ENCODE assay signal across 9 mouse cellular contexts in genomic region chr7:144788631-144789030, GRCm38 (mm10). TPM values are rescaled to one million over a fixed set of nuclear protein-coding genes. Genes with fewer than 3 reads are reported as not detected.
DNase-seq lines count a peak whose midpoint lies in the region; ATAC-seq lines count a peak whose summit lies in the region.
"Had no signal": no experiment of that assay in that cellular context is flagged by ENCODE, and none has a peak within 500 bp of the region (broad histone marks: within the 10 kb centered on the region; RNA-seq: fewer than 3 reads in every experiment).

No protein-coding gene starts in this region.

- no peak for DNase-seq in hindbrain, embryonic 10.5 days (ENCODE audit: low spot score)
- DNase-seq in hindbrain, embryonic 11.5 days (ENCODE audit: low spot score): no peak
- DNase-seq in adrenal gland, postnatal 10 days: peak; percentile 48
- no peak for DNase-seq in embryonic facial prominence, embryonic 11.5 days (ENCODE audit: low spot score)
- no peak for DNase-seq in spleen, adult 18-20 months
- DNase-seq in left cerebral cortex, adult 8-10 months (ENCODE audit: low spot score in 2 of 2): no peak

- peak overlapping the region; percentile 5; the same call in 1 of the 2 replicates for H3K27ac ChIP-seq in hindbrain, embryonic 10.5 days
- H3K27ac ChIP-seq in hindbrain, embryonic 11.5 days (ENCODE audit: low read depth, low read length): no peak overlapping the region
- H3K27ac ChIP-seq in embryonic facial prominence, embryonic 11.5 days (replicated peaks; ENCODE audit: low read depth, low read length): no peak overlapping the region
- H3K27ac ChIP-seq in liver, embryonic 16.5 days (ENCODE audit: low read length): peak overlapping the region; percentile 95
- H3K27ac ChIP-seq: lung, embryonic 15.5 days had no signal

- no peak overlapping the region for H3K9ac ChIP-seq in hindbrain, embryonic 11.5 days (ENCODE audit: low read depth, low read length)
- no peak overlapping the region for H3K9ac ChIP-seq in embryonic facial prominence, embryonic 11.5 days (replicated peaks; ENCODE audit: low read length)
- H3K9ac ChIP-seq in liver, embryonic 16.5 days (ENCODE audit: low read depth, low read length): peak overlapping the region; percentile 13
- H3K9ac ChIP-seq: lung, embryonic 15.5 days had no signal

- H3K36me3 ChIP-seq in hindbrain, embryonic 10.5 days: no peaks in the 10 kb centered on the region
- H3K36me3 ChIP-seq in hindbrain, embryonic 11.5 days (ENCODE audit: control insufficient read depth, insufficient read depth, low read length): no peaks in the 10 kb centered on the region
- no peaks in the 10 kb centered on the region for H3K36me3 ChIP-seq in embryonic facial prominence, embryonic 11.5 days (replicated peaks; ENCODE audit: control insufficient read depth, insufficient read depth, low read depth, low read length)
- no peaks in the 10 kb centered on the region for H3K36me3 ChIP-seq in liver, embryonic 16.5 days (ENCODE audit: control insufficient read depth, insufficient read depth)
- H3K36me3 ChIP-seq: lung, embryonic 15.5 days had no signal

- peaks cover 29% of the 10 kb centered on the region for H3K27me3 ChIP-seq in hindbrain, embryonic 10.5 days (ENCODE audit: insufficient read depth, poor library complexity, severe bottlenecking)
- H3K27me3 ChIP-seq in hindbrain, embryonic 11.5 days (ENCODE audit: control insufficient read depth, insufficient read depth, low read length): no peaks in the 10 kb centered on the region; the same call in 1 of the 2 replicates
- H3K27me3 ChIP-seq in embryonic facial prominence, embryonic 11.5 days (ENCODE audit: control insufficient read depth, insufficient read depth, low read length): peaks cover 3% of the 10 kb centered on the region; the same call in 1 of the 2 replicates
- H3K27me3 ChIP-seq in liver, embryonic 16.5 days (ENCODE audit: control insufficient read depth, insufficient read depth, low read depth, low read length): no peaks in the 10 kb centered on the region
- H3K27me3 ChIP-seq: lung, embryonic 15.5 days had no signal

- H3K9me3 ChIP-seq in hindbrain, embryonic 10.5 days: no peaks in the 10 kb centered on the region
- no peaks in the 10 kb centered on the region for H3K9me3 ChIP-seq in hindbrain, embryonic 11.5 days (ENCODE audit: control insufficient read depth, low read length)
- no peaks in the 10 kb centered on the region for H3K9me3 ChIP-seq in embryonic facial prominence, embryonic 11.5 days (replicated peaks; ENCODE audit: control insufficient read depth, low read length)
- H3K9me3 ChIP-seq in liver, embryonic 16.5 days (replicated peaks; ENCODE audit: control insufficient read depth, low read length): no peaks in the 10 kb centered on the region
- H3K9me3 ChIP-seq: lung, embryonic 15.5 days had no signal

- H3K4me1 ChIP-seq in hindbrain, embryonic 10.5 days (replicated peaks): peaks cover 7% of the 10 kb centered on the region; the same call in 1 of the 2 replicates
- no peaks in the 10 kb centered on the region for H3K4me1 ChIP-seq in hindbrain, embryonic 11.5 days (replicated peaks; ENCODE audit: control insufficient read depth, insufficient read depth, low read length)
- H3K4me1 ChIP-seq in embryonic facial prominence, embryonic 11.5 days (ENCODE audit: control insufficient read depth, insufficient read depth, low read length): no peaks in the 10 kb centered on the region
- H3K4me1 ChIP-seq in liver, embryonic 16.5 days (ENCODE audit: control insufficient read depth, low read depth, low read length): peaks cover 63% of the 10 kb centered on the region

- H3K4me2 ChIP-seq in hindbrain, embryonic 11.5 days (replicated peaks; ENCODE audit: low read depth, low read length): no peak overlapping the region
- no peak overlapping the region for H3K4me2 ChIP-seq in embryonic facial prominence, embryonic 11.5 days (ENCODE audit: low read depth, low read length)
- peak overlapping the region; percentile 76 for H3K4me2 ChIP-seq in liver, embryonic 16.5 days (ENCODE audit: low read depth, low read length)
- H3K4me2 ChIP-seq: lung, embryonic 15.5 days had no signal

- ATAC-seq in hindbrain, embryonic 11.5 days (ENCODE audit: low FRiP score): no peak
- 0 out of 2 replicates have a peak, but pooled peaks have one; percentile 15 for ATAC-seq in embryonic facial prominence, embryonic 11.5 days (replicated peaks; ENCODE audit: insufficient number of reproducible peaks, low FRiP score, low TSS enrichment, low read depth)
- peak; percentile 53 for ATAC-seq in liver, embryonic 16.5 days (ENCODE audit: low read depth)

- no peak overlapping the region for H3K4me3 ChIP-seq in hindbrain, embryonic 10.5 days
- no peak overlapping the region for H3K4me3 ChIP-seq in hindbrain, embryonic 11.5 days (ENCODE audit: low read depth, low read length)
- H3K4me3 ChIP-seq in embryonic facial prominence, embryonic 11.5 days (ENCODE audit: low read depth, low read length): no peak overlapping the region
- H3K4me3 ChIP-seq in liver, embryonic 16.5 days (ENCODE audit: low read depth, low read length): peak overlapping the region; percentile 7
- H3K4me3 ChIP-seq: lung, embryonic 15.5 days had no signal

- WGBS in hindbrain, embryonic 10.5 days: 76% methylated on average over 4 of the region's 4 CpGs
- WGBS in hindbrain, embryonic 11.5 days: 73% methylated on average over 4 of the region's 4 CpGs
- WGBS in embryonic facial prominence, embryonic 11.5 days: 69% methylated on average over 4 of the region's 4 CpGs
- 4% methylated on average over 4 of the region's 4 CpGs for WGBS in liver, embryonic 16.5 days (ENCODE audit: insufficient replicate concordance)

RNA-seq across cellular contexts. Expression of gene Ano1, which starts 36.9 kb away (rescaled TPM):
- polyA plus RNA-seq in hindbrain, embryonic 10.5 days (2016; fragmentation: Nextera tagmentation; extraction: Ambion mirVana): 7.4 and 12.9 TPM in 2 replicates
- polyA plus RNA-seq in hindbrain, embryonic 11.5 days (2014; fragmentation: Nextera tagmentation; extraction: Ambion mirVana): 6.2 and 7.1 TPM in 2 replicates
- 10 to 100 TPM; 34.3 to 37.7 TPM for total RNA-seq in adrenal gland, postnatal 10 days (2021)
- 10.0 and 10.8 TPM in 2 replicates for polyA plus RNA-seq in embryonic facial prominence, embryonic 11.5 days (2014; fragmentation: Nextera tagmentation; extraction: Ambion mirVana)
- polyA plus RNA-seq in liver, embryonic 16.5 days (2015; fragmentation: Nextera tagmentation; extraction: Ambion mirVana): 1.3 TPM in 2 replicates
- total RNA-seq in left cerebral cortex, adult 8-10 months (2022): 1 to 10 TPM; 3.6 to 5.7 (median 4.2) TPM

RNA-seq across cellular contexts. Expression of gene Fgf3, which starts 49.3 kb away (rescaled TPM):
- polyA plus RNA-seq in hindbrain, embryonic 10.5 days (2016; fragmentation: Nextera tagmentation; extraction: Ambion mirVana): 1.7 and 2.6 TPM in 2 replicates
- 0.59 and 1.1 TPM in 2 replicates for polyA plus RNA-seq in hindbrain, embryonic 11.5 days (2014; fragmentation: Nextera tagmentation; extraction: Ambion mirVana)
- under 1 TPM; 0.27 to 0.33 TPM for total RNA-seq in adrenal gland, postnatal 10 days (2021)
- polyA plus RNA-seq in embryonic facial prominence, embryonic 11.5 days (2014; fragmentation: Nextera tagmentation; extraction: Ambion mirVana): 0.61 and 1.0 TPM in 2 replicates
- polyA plus RNA-seq in liver, embryonic 16.5 days (2015; fragmentation: Nextera tagmentation; extraction: Ambion mirVana): 0.05 and 0.11 TPM in 2 replicates
- 1 to 10 TPM; 1.0 to 1.9 (median 1.4) TPM for total RNA-seq in left cerebral cortex, adult 8-10 months (2022)
- polyA plus RNA-seq: lung, embryonic 15.5 days had no signal

RNA-seq across cellular contexts. Expression of gene Fgf4, which starts 58.5 kb away (rescaled TPM):
- 0.15 TPM in 1 of 2 replicates, not detected in the other for polyA plus RNA-seq in hindbrain, embryonic 10.5 days (2016; fragmentation: Nextera tagmentation; extraction: Ambion mirVana)
- polyA plus RNA-seq in hindbrain, embryonic 11.5 days (2014; fragmentation: Nextera tagmentation; extraction: Ambion mirVana): 0.04 TPM in 1 of 2 replicates, not detected in the other
- total RNA-seq in adrenal gland, postnatal 10 days (2021): not detected
- polyA plus RNA-seq in embryonic facial prominence, embryonic 11.5 days (2014; fragmentation: Nextera tagmentation; extraction: Ambion mirVana): 0.07 TPM in 1 of 2 replicates, not detected in the other
- polyA plus RNA-seq in liver, embryonic 16.5 days (2015; fragmentation: Nextera tagmentation; extraction: Ambion mirVana): not detected in 2 replicates
- not detected for total RNA-seq in left cerebral cortex, adult 8-10 months (2022)
- polyA plus RNA-seq: lung, embryonic 15.5 days; neural tube, embryonic 14.5 days had no signal

Comparison
In these comparisons a context has a peak if more than half of its experiments do, and no peak if none do; other contexts are left out.
1. H3K27ac ChIP-seq: peak in hindbrain, embryonic 10.5 days (single experiment) and liver, embryonic 16.5 days (single experiment); none in hindbrain, embryonic 11.5 days (single experiment) and embryonic facial prominence, embryonic 11.5 days (single experiment).